Mouse (Mus musculus): ENCODE measurements around the gene Ecm2. TPM values are rescaled to one million over a fixed set of nuclear protein-coding genes. Genes with fewer than 3 reads are reported as not detected.

Gene Ecm2
- polyA plus RNA-seq, 1 experiment from 2014 or later: 0.19 TPM

Other genes starting within 250 kb of the Ecm2 start
- gene Fgd3, start 184.5 kb upstream of the Ecm2 start, polyA plus RNA-seq (2014; fragmentation: Nextera tagmentation; extraction: Ambion mirVana): 0.37 and 0.92 TPM in 2 replicates
- 25.8 and 29.2 TPM in 2 replicates for gene Bicd2, start 163.2 kb upstream of the Ecm2 start, polyA plus RNA-seq (2014; fragmentation: Nextera tagmentation; extraction: Ambion mirVana)
- gene Ippk, start 83.6 kb upstream of the Ecm2 start, polyA plus RNA-seq (2014; fragmentation: Nextera tagmentation; extraction: Ambion mirVana): 14.6 and 16.3 TPM in 2 replicates
- 0.85 and 0.87 TPM in 2 replicates for gene Tes3-ps, start 11.5 kb upstream of the Ecm2 start, polyA plus RNA-seq (2014; fragmentation: Nextera tagmentation; extraction: Ambion mirVana)
- gene Aspn, start 39.6 kb downstream of the Ecm2 start, polyA plus RNA-seq (2014; fragmentation: Nextera tagmentation; extraction: Ambion mirVana): 0.32 and 0.40 TPM in 2 replicates
- 0.49 and 0.50 TPM in 2 replicates for gene Omd, start 77.7 kb downstream of the Ecm2 start, polyA plus RNA-seq (2014; fragmentation: Nextera tagmentation; extraction: Ambion mirVana)
- 5.7 and 5.9 TPM in 2 replicates for gene Ogn, start 103.2 kb downstream of the Ecm2 start, polyA plus RNA-seq (2014; fragmentation: Nextera tagmentation; extraction: Ambion mirVana)
- gene Cenpp, start 148.0 kb downstream of the Ecm2 start, polyA plus RNA-seq (2014; fragmentation: Nextera tagmentation; extraction: Ambion mirVana): 38.6 TPM in 2 replicates
- gene Nol8, start 148.3 kb downstream of the Ecm2 start, polyA plus RNA-seq (2014; fragmentation: Nextera tagmentation; extraction: Ambion mirVana): 19.6 and 22.6 TPM in 2 replicates
- 95.2 and 107 TPM in 2 replicates for gene Iars, start 177.3 kb downstream of the Ecm2 start, polyA plus RNA-seq (2014; fragmentation: Nextera tagmentation; extraction: Ambion mirVana)

All from limb, embryonic 11.5 days (tissue).